Mouse (Mus musculus) MEL (cell line): ENCODE data around the gene Neu1. TPM values are rescaled to one million over a fixed set of nuclear protein-coding genes. Genes with fewer than 3 reads are reported as not detected.
"Not testable (repeated sequence)": the region's sequence is repeated elsewhere in the genome, so short reads cannot be mapped to it uniquely, and the experiment has no call there.

Source experiments
- DNase-seq: peaks from one replicate; pipeline ENCODE4 v3.0.0; 2011; ENCODE audit warnings: low read depth, low spot score
- H3K27ac ChIP-seq: 2 replicates; pipeline ENCODE4 v1.5.1; 2012; ENCODE audit warnings: low read depth, mild to moderate bottlenecking, control low read depth, low read length, moderate library complexity; ENCODE audit not compliant: control insufficient read depth
- H3K27me3 ChIP-seq, 2 experiments: fragments of 150-350 bp in 1 of 2; sonication (generic) in 1 of 2; 2 replicates each; pipeline ENCODE4 v1.6.1; 2012; ENCODE audit warnings: low read length in 2 of 2, mild to moderate bottlenecking in 2 of 2, improper control_type of control experiment in 1 of 2, moderate library complexity in 1 of 2; ENCODE audit not compliant: insufficient read depth in 2 of 2, control insufficient read depth in 1 of 2
- H3K36me3 ChIP-seq, 2 experiments: 2 replicates each; pipeline ENCODE4 v1.6.1; 2012 to 2014; ENCODE audit warnings: low read length in 2 of 2, improper control_type of control experiment in 1 of 2, inconsistent platforms in 1 of 2, mild to moderate bottlenecking in 1 of 2; ENCODE audit not compliant: insufficient read depth in 2 of 2, control insufficient read depth in 1 of 2
- H3K4me1 ChIP-seq, 2 experiments: fragments of 150-350 bp in 1 of 2; sonication (generic) in 1 of 2; 2 replicates each; pipeline ENCODE4 v1.6.1; 2012; ENCODE audit warnings: low read length in 2 of 2, improper control_type of control experiment in 1 of 2, mild to moderate bottlenecking in 1 of 2; ENCODE audit not compliant: insufficient read depth in 2 of 2, control insufficient read depth in 1 of 2
- H3K4me3 ChIP-seq, 2 experiments: fragments of 150-350 bp in 1 of 2; sonication (generic) in 1 of 2; 2 replicates each; pipeline ENCODE4 v1.5.1; 2012; ENCODE audit warnings: low read depth in 2 of 2, low read length in 2 of 2, mild to moderate bottlenecking in 2 of 2, moderate library complexity in 2 of 2, control low read depth in 1 of 2, improper control_type of control experiment in 1 of 2; ENCODE audit not compliant: control insufficient read depth in 1 of 2, insufficient read depth in 1 of 2
- H3K79me2 ChIP-seq: 2 replicates; pipeline ENCODE4 v1.6.1; 2012; ENCODE audit warnings: mild to moderate bottlenecking, low read length, moderate library complexity; ENCODE audit not compliant: control insufficient read depth, poor library complexity, insufficient read depth
- H3K9ac ChIP-seq: 2 replicates; pipeline ENCODE4 v1.6.1; 2012; ENCODE audit warnings: low read depth, mild to moderate bottlenecking, control low read depth, low read length, moderate library complexity; ENCODE audit not compliant: control insufficient read depth, poor library complexity, severe bottlenecking
- H3K9me3 ChIP-seq: fragments of 150-350 bp; sonication (generic); replicated peaks from 2 replicates; pipeline ENCODE4 v1.6.1; 2012; ENCODE audit warnings: mild to moderate bottlenecking, low read length, improper control_type of control experiment, moderate library complexity; ENCODE audit not compliant: insufficient read depth
- BHLHE40 ChIP-seq: IDR thresholded peaks from 2 replicates; pipeline ENCODE4 v1.6.1; 2012; ENCODE audit warnings: low read depth, mild to moderate bottlenecking, inconsistent platforms, low read length, improper control_type of control experiment, borderline replicate concordance
- CHD1 ChIP-seq: IDR thresholded peaks from 2 replicates; pipeline ENCODE4 v1.6.1; 2012; ENCODE audit warnings: low read depth, mild to moderate bottlenecking, inconsistent platforms, low read length, improper control_type of control experiment
- CHD2 ChIP-seq: IDR thresholded peaks from 2 replicates; pipeline ENCODE4 v1.6.1; 2011; ENCODE audit warnings: low read length, improper control_type of control experiment
- CTCF ChIP-seq, 3 experiments: IDR thresholded peaks in 2 of 3; conservative IDR thresholded peaks in 1 of 3; 2 replicates each; pipeline ENCODE4 v1.5.1; 2011 to 2012; ENCODE audit warnings: low read length in 3 of 3, low read depth in 2 of 3, mild to moderate bottlenecking in 2 of 3, improper control_type of control experiment in 1 of 3, inconsistent platforms in 1 of 3, mixed read lengths in 1 of 3, moderate library complexity in 1 of 3; ENCODE audit not compliant: control insufficient read depth in 1 of 3, insufficient read depth in 1 of 3, poor library complexity in 1 of 3, severe bottlenecking in 1 of 3
- POLR2A ChIP-seq, 2 experiments: IDR thresholded peaks; 2 replicates each; pipeline ENCODE4 v1.6.1; 2011 to 2012; ENCODE audit warnings: low read length in 2 of 2, mild to moderate bottlenecking in 2 of 2, control low read depth in 1 of 2, improper control_type of control experiment in 1 of 2, low read depth in 1 of 2, moderate library complexity in 1 of 2; ENCODE audit not compliant: control insufficient read depth in 1 of 2, insufficient read depth in 1 of 2, poor library complexity in 1 of 2
- POLR2AphosphoS2 ChIP-seq: IDR thresholded peaks from 2 replicates; pipeline ENCODE4 v1.6.1; 2011; ENCODE audit warnings: low read length, improper control_type of control experiment
- RAD21 ChIP-seq: IDR thresholded peaks from 2 replicates; pipeline ENCODE4 v1.6.1; 2011; ENCODE audit warnings: mild to moderate bottlenecking, low read depth, low read length, improper control_type of control experiment
- RCOR1 ChIP-seq: IDR thresholded peaks from 2 replicates; pipeline ENCODE4 v1.6.1; 2012; ENCODE audit warnings: low read depth, mild to moderate bottlenecking, inconsistent platforms, low read length, improper control_type of control experiment
- SIN3A ChIP-seq: IDR thresholded peaks from 2 replicates; pipeline ENCODE4 v1.6.1; 2012; ENCODE audit warnings: low read length, improper control_type of control experiment, inconsistent platforms
- SMC3 ChIP-seq: IDR thresholded peaks from 2 replicates; pipeline ENCODE4 v1.6.1; 2011; ENCODE audit warnings: low read depth, low read length, improper control_type of control experiment
- TBP ChIP-seq: IDR thresholded peaks from 2 replicates; pipeline ENCODE4 v1.8.0; 2011; ENCODE audit warnings: low read depth, low read length, improper control_type of control experiment
- USF1 ChIP-seq: IDR thresholded peaks from 2 replicates; pipeline ENCODE4 v1.6.1; 2014; ENCODE audit warnings: low read depth, mild to moderate bottlenecking, inconsistent platforms, low read length, improper control_type of control experiment, moderate library complexity
- ZMIZ1 ChIP-seq: IDR thresholded peaks from 2 replicates; pipeline ENCODE4 v1.6.1; 2012; ENCODE audit warnings: low read depth, mild to moderate bottlenecking, inconsistent platforms, low read length, improper control_type of control experiment, moderate library complexity
- ZNF384 ChIP-seq: IDR thresholded peaks from 2 replicates; pipeline ENCODE4 v1.6.1; 2012; ENCODE audit warnings: low read depth, mild to moderate bottlenecking, inconsistent platforms, low read length, improper control_type of control experiment
- polyA plus RNA-seq, 2 experiments: library from polyadenylated mRNA; stranded (reverse) in 1 of 2; unstranded in 1 of 2; fragments of >175 nt in 1 of 2; fragments of >200 nt in 1 of 2; gene quantifications; 2 replicates each; pipeline versions ENCODE4 v1.2.1 to v1.2.4; 2012; ENCODE audit warnings: low replicate concordance in 2 of 2, low read depth in 1 of 2; ENCODE audit not compliant: insufficient read length in 2 of 2, insufficient read depth in 1 of 2, missing spikeins in 1 of 2
- total RNA-seq: library from RNA; depleted of rRNA; stranded (reverse); fragments of 300-350 nt; gene quantifications from 2 replicates; pipeline ENCODE4 v1.2.3, GENCODE M21; 2012

The Neu1 gene
- total and polyA plus RNA-seq, 3 experiments: 6.5 to 7.9 TPM; not detected in 1

DNA sequence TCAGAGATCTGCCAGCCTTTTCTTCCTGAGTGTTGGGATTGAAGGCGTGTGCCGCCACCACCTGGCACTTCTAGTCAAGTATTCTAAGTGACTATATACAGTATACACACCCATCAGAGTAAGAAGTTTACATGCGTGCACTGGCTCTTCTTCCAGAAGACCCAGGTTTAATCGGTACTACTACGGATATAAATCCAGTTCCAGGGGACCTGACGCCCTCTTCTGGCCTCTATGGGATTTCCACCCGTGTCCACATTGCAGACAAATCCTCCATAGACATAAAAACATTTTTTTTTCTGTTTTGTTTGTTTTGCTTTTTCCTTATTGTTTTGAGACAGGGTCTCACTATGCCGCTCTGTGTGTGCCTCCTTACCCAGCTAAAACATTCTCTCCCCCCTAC lies 16.6 kb downstream of the Neu1 start:
- H3K4me1 ChIP-seq: peaks cover 2 to 5% of the 10 kb centered on the region in 2 experiments; a peak in 3 of 4 replicates
- H3K36me3 ChIP-seq: peaks cover 0 to 19% of the 10 kb centered on the region in 2 experiments; a peak in 3 of 4 replicates
- no peak overlapping the region for H3K27ac ChIP-seq
- TF ChIP-seq CTCF (IDR thresholded peaks at IDR 0.05 in 2 of 3, conservative IDR thresholded peaks at IDR 0.05 in 1 of 3; ENCODE audit: control insufficient read depth in 1 of 3, insufficient read depth in 1 of 3, low read depth in 2 of 3, low read length in 3 of 3, poor library complexity in 1 of 3, severe bottlenecking in 1 of 3) (peak; percentile 32 to 55 (median 55)), SMC3 (peak; percentile 49; the same call in 1 of the 2 replicates), RAD21 (peak; percentile 51), ZNF384 (0 out of 2 replicates have a peak, but pooled peaks have one; percentile 37), USF1 (no peak), RCOR1 (no peak)
- H3K27me3 ChIP-seq: no peaks in the 10 kb centered on the region
- no peak overlapping the region for H3K9ac ChIP-seq
- peak; percentile 64 for DNase-seq
- H3K9me3 ChIP-seq: no peaks in the 10 kb centered on the region
- H3K4me3 ChIP-seq: no peak overlapping the region
- peaks cover 22% of the 10 kb centered on the region for H3K79me2 ChIP-seq

DNA sequence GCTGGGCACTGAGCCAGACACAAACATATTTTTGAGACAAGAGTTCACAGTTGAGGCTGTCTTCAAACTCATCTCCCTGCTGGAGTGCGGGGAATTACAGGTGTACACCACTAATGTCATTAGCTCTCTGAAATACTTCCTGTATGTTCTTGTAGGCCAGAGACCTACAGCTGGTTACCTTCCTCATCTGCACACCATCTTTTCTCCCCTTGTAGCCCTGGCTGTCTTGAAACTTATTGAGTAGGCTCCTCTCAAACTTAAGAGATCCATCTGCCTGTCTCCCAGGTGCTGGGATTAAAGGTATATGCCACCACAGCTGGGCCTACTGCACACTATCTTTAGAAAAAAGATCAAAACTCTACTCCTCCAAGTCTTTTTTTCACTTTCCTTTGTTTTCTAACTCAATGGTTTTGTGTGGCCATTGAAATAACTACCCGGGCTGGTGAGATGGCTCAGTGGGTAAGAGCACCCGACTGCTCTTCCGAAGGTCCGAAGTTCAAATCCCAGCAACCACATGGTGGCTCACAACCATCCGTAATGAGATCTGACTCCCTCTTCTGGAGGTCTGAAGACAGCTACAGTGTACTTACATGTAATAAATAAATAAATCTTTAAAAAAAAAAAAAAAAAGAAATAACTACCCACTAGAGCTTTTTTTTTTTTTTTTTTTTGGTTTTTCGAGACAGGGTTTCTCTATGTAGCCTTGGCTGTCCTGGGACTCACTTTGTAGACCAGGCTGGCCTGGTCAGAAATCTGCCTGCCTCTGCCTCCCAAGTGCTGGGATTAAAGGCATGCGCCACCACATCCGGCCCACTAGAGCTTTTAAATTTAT lies 17.9 kb downstream of the Neu1 start:
- not testable (repeated sequence) for H3K4me3 ChIP-seq, H3K4me1 ChIP-seq, H3K9me3 ChIP-seq, H3K27me3 ChIP-seq
- peak; percentile 59 for DNase-seq
- peaks cover 0 to 17% of the 10 kb centered on the region in 2 experiments; a peak in 3 of 4 replicates for H3K36me3 ChIP-seq
- peak; percentile 63; the same call in 1 of the 2 replicates for TF ChIP-seq ZNF384
- TF ChIP-seq CHD1: 0 out of 2 replicates have a peak, but pooled peaks have one; percentile 5
- peak; percentile 8; the same call in 1 of the 2 replicates for TF ChIP-seq CHD2
- TF ChIP-seq TBP: peak; percentile 92
- H3K79me2 ChIP-seq: peaks cover 22% of the 10 kb centered on the region
- peak overlapping the region; percentile 90 for H3K27ac ChIP-seq
- H3K9ac ChIP-seq: peak overlapping the region; percentile 1; the same call in 1 of the 2 replicates

DNA sequence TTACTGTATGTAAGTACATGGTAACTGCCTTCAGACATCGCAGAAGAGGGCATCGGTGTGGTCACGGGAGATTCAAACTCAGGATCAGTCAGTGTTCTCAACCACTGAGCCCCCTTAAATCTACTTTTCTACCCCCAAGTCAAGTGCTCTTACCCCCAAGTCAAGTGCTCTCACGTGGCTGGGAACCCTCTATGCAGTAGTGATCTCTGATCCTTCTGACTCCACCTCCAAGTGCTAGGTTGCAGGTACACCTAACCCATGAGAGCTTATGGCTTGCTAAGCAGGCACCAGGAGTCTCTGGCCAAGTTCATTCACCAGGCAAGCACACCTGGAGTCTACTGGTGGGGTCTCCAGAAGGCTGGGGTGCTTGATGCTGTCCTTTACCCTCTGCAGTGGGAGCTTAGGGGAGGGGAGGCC lies 18.5 kb downstream of the Neu1 start:
- H3K79me2 ChIP-seq: peaks cover 22% of the 10 kb centered on the region
- H3K27me3 ChIP-seq: no peaks in the 10 kb centered on the region
- no peaks in the 10 kb centered on the region for H3K9me3 ChIP-seq
- H3K27ac ChIP-seq: peak overlapping the region; percentile 90
- DNase-seq: peak; percentile 74
- TF ChIP-seq SMC3 (0 out of 2 replicates have a peak, but pooled peaks have one; percentile 9), SIN3A (0 out of 2 replicates have a peak, but pooled peaks have one; percentile 33), BHLHE40 (no peak), RCOR1 (no peak), POLR2A (IDR thresholded peaks at IDR 0.05; ENCODE audit: control insufficient read depth in 1 of 2, insufficient read depth in 1 of 2, low read depth in 1 of 2, low read length in 2 of 2, poor library complexity in 1 of 2) (peak in 1 of 2 experiments; percentile 77; a peak in 3 of 4 replicates), TBP (0 out of 2 replicates have a peak, but pooled peaks have one; percentile 12), ZMIZ1 (peak; percentile 87), POLR2AphosphoS2 (peak; percentile 93)
- peaks cover 0 to 12% of the 10 kb centered on the region in 2 experiments; a peak in 3 of 4 replicates for H3K36me3 ChIP-seq
- peak overlapping the region in 1 of 2 experiments; percentile 20; a peak in 1 of 4 replicates for H3K4me3 ChIP-seq
- H3K4me1 ChIP-seq: peaks cover 0 to 3% of the 10 kb centered on the region in 2 experiments; a peak in 2 of 4 replicates
- H3K9ac ChIP-seq: peak overlapping the region; percentile 100
